Mouse (Mus musculus) myocyte (in vitro differentiated cells): ENCODE measurements around the gene Atp6v1c2.

Experiments used
- MYOG ChIP-seq, 3 experiments: IDR thresholded peaks; one replicate each; pipeline ENCODE4 v1.6.1; 2011; ENCODE audit warnings: control low read depth in 2 of 3, low read depth in 2 of 3, mild to moderate bottlenecking in 2 of 3; ENCODE audit not compliant: insufficient read length in 2 of 3, control insufficient read depth in 1 of 3, insufficient read depth in 1 of 3
- POLR2A ChIP-seq: IDR thresholded peaks from one replicate; pipeline ENCODE4 v1.6.1; 2011; ENCODE audit warnings: low read depth, mild to moderate bottlenecking, control low read depth, moderate library complexity; ENCODE audit not compliant: insufficient read length
- USF1 ChIP-seq: IDR thresholded peaks from one replicate; pipeline ENCODE4 v1.6.1; 2011; ENCODE audit warnings: low read depth, mild to moderate bottlenecking, control low read depth, moderate library complexity

DNA sequence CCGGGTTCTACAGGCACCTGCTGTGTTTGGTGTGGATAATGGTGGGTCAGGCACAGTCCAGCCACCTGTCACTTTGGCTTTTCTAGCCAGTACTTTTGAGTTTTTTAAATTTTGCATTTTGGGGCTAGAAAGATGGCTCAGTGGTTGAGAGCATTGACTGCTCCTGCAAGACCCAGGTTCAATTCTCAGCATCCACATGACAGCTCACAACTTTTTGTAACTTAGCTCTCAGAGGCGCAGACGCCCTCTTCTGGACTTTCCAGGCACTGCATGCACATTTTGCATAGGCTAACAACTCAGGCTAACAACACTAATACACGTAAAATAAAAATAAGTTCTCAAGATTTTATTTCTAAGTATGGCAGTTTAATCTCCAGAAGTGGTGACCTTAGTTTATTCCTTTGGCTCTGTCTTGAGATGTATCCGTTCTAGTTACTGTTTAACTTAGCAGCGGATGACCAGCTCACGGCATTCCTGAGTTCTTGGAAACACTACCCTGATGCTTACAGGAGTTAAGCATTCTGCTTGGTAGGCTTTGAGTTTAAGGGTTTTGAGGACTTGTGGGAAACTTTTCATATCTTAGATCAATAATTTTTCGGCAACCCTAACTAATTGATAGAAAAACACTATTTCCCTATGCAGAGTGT, 42.6 kb upstream of the Atp6v1c2 start:
- TF ChIP-seq POLR2A (no peak), USF1 (no peak), MYOG (IDR thresholded peaks at IDR 0.05; ENCODE audit: control insufficient read depth in 1 of 3, insufficient read depth in 1 of 3, insufficient read length in 2 of 3, low read depth in 2 of 3) (no peak)
